Comparison of ENCODE assay signal across 8 mouse cellular contexts in the genomic region with DNA sequence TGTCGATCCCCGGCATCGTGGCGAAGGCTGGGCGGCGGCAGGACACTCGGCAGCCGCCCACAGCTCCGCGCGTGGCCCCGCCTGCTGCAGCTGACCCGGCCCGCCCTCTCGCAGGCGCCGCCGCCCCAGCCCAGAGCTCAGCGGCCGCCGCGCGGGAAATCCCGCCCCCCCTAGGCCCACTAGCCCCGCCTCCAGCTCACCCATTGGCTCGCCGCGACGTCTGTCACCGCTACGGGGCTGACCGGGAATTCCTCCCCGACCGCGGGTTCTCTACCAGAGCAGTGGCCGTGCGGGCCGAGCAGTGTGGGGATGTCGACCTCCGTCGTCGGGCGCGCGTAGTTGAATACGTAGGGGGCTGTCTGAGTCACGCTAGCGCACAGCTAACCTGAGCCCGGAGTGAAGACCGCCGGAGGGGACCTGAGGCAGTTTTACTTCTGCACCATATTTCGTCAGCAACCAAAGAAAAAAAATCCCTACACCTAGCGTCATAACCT. TPM values are rescaled to one million over a fixed set of nuclear protein-coding genes. Genes with fewer than 3 reads are reported as not detected.
DNase-seq lines count a peak whose midpoint lies in the region; ATAC-seq and TF ChIP-seq lines count a peak whose summit lies in the region.

No protein-coding gene starts in this region.

- under 1% methylated on average over 53 of the region's 53 CpGs for WGBS in forebrain, embryonic 16.5 days
- 0% methylated on average over 49 of the region's 53 CpGs for WGBS in lung, embryonic 15.5 days

- H3K4me2 ChIP-seq in forebrain, embryonic 16.5 days (ENCODE audit: low read length), result peak overlapping the region; percentile 68
- peak overlapping the region; percentile 71 for H3K4me2 ChIP-seq in lung, embryonic 15.5 days

- in situ Hi-C loops in ES-E14 (cut with MboI; ENCODE audit: low sequenced_read_pairs in 2 of 2, unreplicated experiment in 2 of 2), result no loop called here

- intact Hi-C loops in heart, postnatal 36 days (cut with DNase I), result loop anchor here (10.0 kb wide), 1 partner anchor 454 kb away; a partner anchor contains a TSS

- peaks cover 0 to 4% of the 10 kb centered on the region in 2 experiments; a peak in 1 of 4 replicates for H3K4me1 ChIP-seq in ES-E14 (ENCODE audit: control insufficient read depth in 2 of 2, insufficient read depth in 2 of 2, low read length in 2 of 2, poor library complexity in 1 of 2)
- H3K4me1 ChIP-seq in forebrain, embryonic 16.5 days (replicated peaks; ENCODE audit: control insufficient read depth, insufficient read depth, low read length), result peaks cover 11% of the 10 kb centered on the region
- peaks cover 7% of the 10 kb centered on the region for H3K4me1 ChIP-seq in lung, embryonic 15.5 days

- no peaks in the 10 kb centered on the region for H3K9me3 ChIP-seq in ES-E14 (ENCODE audit: control insufficient read depth, insufficient read depth, low read depth, low read length)
- H3K9me3 ChIP-seq in forebrain, embryonic 16.5 days (ENCODE audit: control insufficient read depth, low read length), result no peaks in the 10 kb centered on the region
- no peaks in the 10 kb centered on the region for H3K9me3 ChIP-seq in lung, embryonic 15.5 days

- peak; percentile 84 for DNase-seq in ES-E14 (ENCODE audit: low read depth, low spot score)
- DNase-seq in cerebellum, adult 18-20 months, result peak; percentile 97 to 99
- peak; percentile 98 to 100 for DNase-seq in heart, postnatal 36 days
- peak; percentile 87 to 94 for DNase-seq in layer of hippocampus, adult 8-10 months (ENCODE audit: low spot score in 2 of 2)
- peak; percentile 93 for DNase-seq in ovary, adult 18-20 months (ENCODE audit: low spot score)
- peak; percentile 94 for DNase-seq in thymus, postnatal 0 days (ENCODE audit: low spot score)

- H3K27me3 ChIP-seq in forebrain, embryonic 16.5 days (replicated peaks; ENCODE audit: control insufficient read depth, insufficient read depth, low read length), result no peaks in the 10 kb centered on the region
- no peaks in the 10 kb centered on the region for H3K27me3 ChIP-seq in lung, embryonic 15.5 days

- H3K36me3 ChIP-seq in ES-E14 (ENCODE audit: control insufficient read depth, insufficient read depth, low read length, poor library complexity, severe bottlenecking), result no peaks in the 10 kb centered on the region
- no peaks in the 10 kb centered on the region for H3K36me3 ChIP-seq in forebrain, embryonic 16.5 days (ENCODE audit: control insufficient read depth, insufficient read depth)
- H3K36me3 ChIP-seq in lung, embryonic 15.5 days, result no peaks in the 10 kb centered on the region

- peak overlapping the region; percentile 19; the same call in 1 of the 2 replicates for H3K27ac ChIP-seq in ES-E14 (ENCODE audit: insufficient read depth, low read depth, low read length, poor library complexity, severe bottlenecking)
- H3K27ac ChIP-seq in forebrain, embryonic 16.5 days (ENCODE audit: low read length), result peak overlapping the region; percentile 85
- H3K27ac ChIP-seq in lung, embryonic 15.5 days, result peak overlapping the region; percentile 87

- peak; percentile 99 for ATAC-seq in forebrain, embryonic 16.5 days
- ATAC-seq in lung, embryonic 15.5 days (ENCODE audit: borderline replicate concordance, extremely low read depth, low FRiP score, low TSS enrichment), result peak; percentile 99

- peak overlapping the region; percentile 79 to 90 for H3K4me3 ChIP-seq in ES-E14 (ENCODE audit: insufficient read depth in 1 of 2, low read depth in 1 of 2, low read length in 2 of 2, poor library complexity in 1 of 2, severe bottlenecking in 1 of 2)
- H3K4me3 ChIP-seq in forebrain, embryonic 16.5 days (replicated peaks; ENCODE audit: low read length), result peak overlapping the region; percentile 93
- peak overlapping the region; percentile 96 for H3K4me3 ChIP-seq in lung, embryonic 15.5 days

- peak overlapping the region; percentile 94 for H3K9ac ChIP-seq in ES-E14 (ENCODE audit: insufficient read depth, low read depth, low read length, poor library complexity, severe bottlenecking)
- peak overlapping the region; percentile 94 for H3K9ac ChIP-seq in forebrain, embryonic 16.5 days (replicated peaks; ENCODE audit: low read depth, low read length)
- H3K9ac ChIP-seq in lung, embryonic 15.5 days, result peak overlapping the region; percentile 90

TF ChIP-seq in ES-E14, 5 proteins besides CTCF, POLR2A, EP300 and RAD21:
- TF ChIP-seq ZNF384 (IDR thresholded peaks at IDR 0.05; ENCODE audit: low read depth, low read length) (0 out of 2 replicates have a peak, but pooled peaks have one; percentile 46), HCFC1 (IDR thresholded peaks at IDR 0.05; ENCODE audit: borderline replicate concordance, insufficient read depth, low read length) (peak; percentile 62; the same call in 1 of the 2 replicates), MAFK (IDR thresholded peaks at IDR 0.05; ENCODE audit: insufficient read depth, low read depth, low read length) (no peak), CHD2 (IDR thresholded peaks at IDR 0.05; ENCODE audit: low read depth, low read length) (peak; percentile 53; the same call in 1 of the 2 replicates), ZC3H11A (IDR thresholded peaks at IDR 0.05; ENCODE audit: borderline replicate concordance, low read depth, low read length) (no peak)

RNA-seq across cellular contexts. Expression of a gene that starts 0.5 kb away (rescaled TPM):
- 16.0 and 16.1 TPM in 2 replicates for total RNA-seq in ES-E14 (2012; rRNA removed)
- 65.3 and 70.1 TPM in 2 replicates for polyA plus RNA-seq in forebrain, embryonic 16.5 days (2015; fragmentation: Nextera tagmentation; extraction: Ambion mirVana)
- 10 to 100 TPM; 19.7 to 21.8 TPM for total RNA-seq in heart, postnatal 36 days (2021)
- total RNA-seq in layer of hippocampus, adult 8-10 months (2022), result 10 to 100 TPM; 53.9 to 70.2 (median 62.1) TPM
- 36.1 and 36.3 TPM in 2 replicates for polyA plus RNA-seq in lung, embryonic 15.5 days (2015; fragmentation: Nextera tagmentation; extraction: Ambion mirVana)
- 57.8 and 62.2 TPM in 2 replicates for polyA plus RNA-seq in thymus, postnatal 0 days (2015; fragmentation: Nextera tagmentation; extraction: Ambion mirVana)

RNA-seq across cellular contexts. Expression of a gene that starts 23.7 kb away (rescaled TPM):
- total RNA-seq in ES-E14 (2012; rRNA removed), result 0.31 TPM in 1 of 2 replicates, not detected in the other
- not detected in 2 replicates for polyA plus RNA-seq in forebrain, embryonic 16.5 days (2015; fragmentation: Nextera tagmentation; extraction: Ambion mirVana)
- not detected for total RNA-seq in heart, postnatal 36 days (2021)
- not detected for total RNA-seq in layer of hippocampus, adult 8-10 months (2022)
- not detected in 2 replicates for polyA plus RNA-seq in lung, embryonic 15.5 days (2015; fragmentation: Nextera tagmentation; extraction: Ambion mirVana)
- 1.4 and 2.1 TPM in 2 replicates for polyA plus RNA-seq in thymus, postnatal 0 days (2015; fragmentation: Nextera tagmentation; extraction: Ambion mirVana)

Comparison
In these comparisons a context has a peak if more than half of its experiments do, and no peak if none do; other contexts are left out.
1. Peak in every context shown above with its lines: DNase-seq, ATAC-seq, H3K4me3 ChIP-seq and H3K27ac ChIP-seq.
2. H3K27ac ChIP-seq: peak in every context shown above with its lines; median percentile 87 in lung, embryonic 15.5 days; 85 in forebrain, embryonic 16.5 days; 19 in ES-E14.